Mouse (Mus musculus): ENCODE measurements around the gene Lrrc15. TPM values are rescaled to one million over a fixed set of nuclear protein-coding genes. Genes with fewer than 3 reads are reported as not detected.

The Lrrc15 gene
- polyA plus RNA-seq, 1 experiment from 2014 or later = 0.53 TPM

DNA sequence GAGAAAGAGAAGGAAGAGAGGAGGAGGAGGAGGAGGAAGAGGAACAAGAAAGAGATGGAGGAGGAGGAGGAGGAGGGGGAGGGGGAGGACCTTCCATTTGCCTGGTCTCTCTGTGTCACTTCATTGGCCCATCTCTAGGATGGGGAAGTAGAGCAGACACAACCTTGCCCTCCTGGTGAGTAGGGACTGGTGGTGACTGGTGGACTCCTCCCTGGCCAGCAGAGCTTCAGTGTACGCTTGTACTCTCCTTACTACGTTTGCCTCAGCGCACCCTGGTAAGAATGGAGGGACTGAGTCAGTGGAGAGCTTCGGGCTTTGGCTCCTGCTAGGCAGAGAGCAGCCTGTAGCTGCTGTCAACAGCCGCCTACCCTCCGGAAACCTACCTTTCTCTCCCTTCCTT is 19.6 kb upstream of the Lrrc15 start:
- Histone ChIP-seq H3K4me2 (replicated peaks) (no peak overlapping the region), H3K4me3 (no peak overlapping the region), H3K27ac (no peak overlapping the region), H3K9me3 (replicated peaks) (no peaks in the 10 kb centered on the region), H3K27me3 (peaks cover 44% of the 10 kb centered on the region), H3K36me3 (no peaks in the 10 kb centered on the region), H3K4me1 (no peaks in the 10 kb centered on the region), H3K9ac (no peak overlapping the region)
- 83% methylated on average over 6 of the region's 6 CpGs for WGBS
- ATAC-seq (ENCODE audit: low FRiP score) = no peak

DNA sequence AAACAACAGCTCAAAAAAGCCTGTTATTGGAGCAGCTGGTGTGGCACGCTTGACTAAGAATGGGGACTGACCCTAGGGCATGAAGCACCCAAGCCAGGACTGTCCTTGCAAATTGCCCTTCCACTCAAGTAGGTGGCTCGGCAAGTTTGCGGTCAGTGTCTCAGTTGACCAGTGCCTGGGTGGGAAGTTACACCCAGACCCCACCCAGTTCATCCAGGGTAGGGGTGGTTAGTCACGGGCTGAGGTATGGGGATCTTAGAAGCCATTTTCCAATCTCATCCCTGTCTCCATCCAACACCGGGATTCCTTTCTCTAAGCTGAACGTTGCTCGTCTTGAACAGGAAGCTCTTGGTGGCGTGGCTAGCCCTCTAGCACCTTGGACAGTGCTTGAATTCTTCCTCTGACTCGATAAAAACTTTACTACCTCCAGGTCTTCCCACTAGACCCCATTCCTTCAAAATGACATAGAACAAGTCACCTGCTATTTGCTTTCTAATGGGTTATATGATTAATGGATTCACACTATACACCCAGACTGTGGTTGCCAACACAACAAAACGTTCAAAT is 16.7 kb upstream of the Lrrc15 start:
- Histone ChIP-seq H3K4me2 (replicated peaks) (no peak overlapping the region), H3K9me3 (replicated peaks) (no peaks in the 10 kb centered on the region), H3K36me3 (no peaks in the 10 kb centered on the region), H3K27me3 (peaks cover 26% of the 10 kb centered on the region), H3K27ac (no peak overlapping the region), H3K4me3 (no peak overlapping the region), H3K4me1 (no peaks in the 10 kb centered on the region), H3K9ac (no peak overlapping the region)
- ATAC-seq (ENCODE audit: low FRiP score) = no peak
- WGBS = 78% methylated on average over 10 of the region's 10 CpGs

DNA sequence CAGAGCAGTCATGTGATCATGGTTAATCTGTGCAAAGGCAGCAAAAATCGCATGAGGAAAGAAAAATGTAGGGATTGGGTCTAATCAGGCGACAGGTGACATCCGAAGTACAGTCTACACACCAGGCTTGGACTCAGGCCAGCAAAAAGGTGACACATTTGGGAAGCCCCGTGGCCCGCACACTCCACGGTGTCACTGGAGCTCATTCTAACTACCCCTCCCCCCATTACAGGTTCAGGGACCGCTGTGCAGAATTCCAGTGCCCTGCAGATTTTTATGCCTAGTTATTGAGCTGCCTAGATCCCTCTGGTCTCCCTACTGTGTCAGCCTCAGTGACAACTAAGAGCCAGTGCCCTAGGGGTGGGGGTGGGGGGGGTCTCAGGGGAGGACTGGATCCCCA is 14.4 kb upstream of the Lrrc15 start:
- H3K36me3 ChIP-seq = no peaks in the 10 kb centered on the region
- H3K9ac ChIP-seq = no peak overlapping the region
- peaks cover 5% of the 10 kb centered on the region; the same call in 1 of the 2 replicates for H3K27me3 ChIP-seq
- WGBS = 88% methylated on average over 7 of the region's 7 CpGs
- no peak overlapping the region for H3K27ac ChIP-seq
- no peak overlapping the region for H3K4me3 ChIP-seq
- H3K4me2 ChIP-seq (replicated peaks) = no peak overlapping the region
- no peaks in the 10 kb centered on the region for H3K4me1 ChIP-seq
- H3K9me3 ChIP-seq (replicated peaks) = no peaks in the 10 kb centered on the region
- no peak for ATAC-seq (ENCODE audit: low FRiP score)

DNA sequence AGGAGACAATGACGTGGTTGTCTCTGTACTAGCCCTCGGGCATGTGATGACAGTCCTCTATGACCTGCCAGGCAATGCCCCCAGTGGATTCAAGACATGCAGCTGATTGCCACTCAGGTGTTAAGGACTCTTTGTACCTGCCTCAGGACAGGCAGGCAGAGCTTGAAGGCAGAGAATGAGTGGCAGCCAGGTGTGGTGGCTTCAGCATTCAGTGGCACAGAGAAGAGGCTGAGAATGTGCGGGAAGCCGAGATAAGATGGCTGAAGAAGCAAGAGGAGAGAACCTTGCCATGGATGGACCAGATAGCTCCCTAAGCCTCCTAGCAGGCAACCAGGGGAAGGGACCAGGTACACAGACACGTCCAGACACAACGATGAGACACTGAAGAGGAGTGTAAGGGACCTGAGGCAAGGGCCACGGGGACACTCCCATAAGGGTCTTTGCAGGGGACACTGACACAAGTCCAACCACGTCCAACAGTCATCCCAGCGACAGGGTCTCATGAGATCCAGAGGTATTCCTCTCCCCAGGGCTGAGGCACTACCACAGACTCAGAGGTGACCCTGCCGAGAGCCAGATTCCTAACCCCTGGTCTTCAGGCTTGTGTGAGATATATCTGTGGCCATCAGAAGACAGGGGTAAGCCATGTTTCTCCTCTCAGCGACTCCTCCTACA is 13.7 kb upstream of the Lrrc15 start:
- H3K27me3 ChIP-seq = peaks cover 5% of the 10 kb centered on the region; the same call in 1 of the 2 replicates
- H3K9ac ChIP-seq = no peak overlapping the region
- H3K36me3 ChIP-seq = no peaks in the 10 kb centered on the region
- ATAC-seq (ENCODE audit: low FRiP score) = no peak
- no peak overlapping the region for H3K4me2 ChIP-seq (replicated peaks)
- no peaks in the 10 kb centered on the region for H3K9me3 ChIP-seq (replicated peaks)
- WGBS = 90% methylated on average over 11 of the region's 11 CpGs
- no peak overlapping the region for H3K27ac ChIP-seq
- H3K4me1 ChIP-seq = no peaks in the 10 kb centered on the region
- H3K4me3 ChIP-seq = no peak overlapping the region

DNA sequence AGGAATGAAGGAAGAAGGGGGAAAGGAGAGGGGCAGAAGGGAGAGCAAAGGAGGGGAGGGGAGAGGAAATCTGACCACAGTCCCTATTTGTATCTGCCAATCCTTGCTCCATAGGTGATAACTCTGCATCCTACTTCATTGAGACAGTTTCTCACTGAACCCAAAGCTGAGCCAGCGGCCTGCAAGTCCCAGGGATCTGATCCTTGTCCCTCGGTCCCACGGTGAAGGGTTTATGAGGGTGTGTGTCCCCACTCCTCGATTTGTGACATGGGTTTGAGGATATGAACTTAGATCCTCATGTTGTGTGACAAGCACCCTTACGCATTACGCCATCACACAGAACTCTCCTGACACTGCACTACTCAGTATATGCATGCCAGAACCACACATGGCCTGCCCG is 12.1 kb upstream of the Lrrc15 start:
- no peak for ATAC-seq (ENCODE audit: low FRiP score)
- H3K9me3 ChIP-seq (replicated peaks) = no peaks in the 10 kb centered on the region
- 88% methylated on average over 7 of the region's 7 CpGs for WGBS

DNA sequence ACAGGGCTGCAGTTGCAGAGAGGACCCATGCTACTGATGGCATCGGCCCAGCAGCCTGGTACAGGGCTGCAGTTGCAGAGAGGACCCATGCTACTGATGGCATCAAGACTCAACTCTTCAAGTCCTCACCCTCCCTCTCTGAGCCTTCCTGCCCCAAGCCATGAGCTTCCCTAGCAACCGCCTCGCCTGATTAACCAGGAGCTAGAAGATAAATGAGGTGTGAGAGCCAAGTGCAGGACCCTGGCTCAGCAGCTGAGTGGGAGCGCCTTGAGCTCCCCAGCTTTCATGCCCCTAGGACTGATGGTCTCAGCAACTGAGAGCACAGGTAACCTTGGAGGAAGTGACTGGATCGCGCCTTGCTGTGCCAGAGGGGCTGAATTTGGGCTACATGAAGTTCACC is 7.4 kb upstream of the Lrrc15 start:
- H3K9me3 ChIP-seq (replicated peaks) = no peaks in the 10 kb centered on the region
- WGBS = 74% methylated on average over 6 of the region's 6 CpGs
- no peak overlapping the region for H3K4me2 ChIP-seq (replicated peaks)
- no peak overlapping the region for H3K27ac ChIP-seq
- H3K4me1 ChIP-seq = 0 out of 2 replicates have a peak, but pooled peaks cover 7% of the 10 kb centered on the region
- H3K27me3 ChIP-seq = peaks cover 15% of the 10 kb centered on the region; the same call in 1 of the 2 replicates
- H3K36me3 ChIP-seq = no peaks in the 10 kb centered on the region
- H3K4me3 ChIP-seq = no peak overlapping the region
- ATAC-seq (ENCODE audit: low FRiP score) = no peak
- H3K9ac ChIP-seq = no peak overlapping the region

More for the DNA sequence above, 12.1 kb upstream of the Lrrc15 start:
- Histone ChIP-seq H3K36me3 (no peaks in the 10 kb centered on the region), H3K4me3 (no peak overlapping the region), H3K4me2 (replicated peaks) (no peak overlapping the region), H3K9ac (no peak overlapping the region), H3K27me3 (no peaks in the 10 kb centered on the region), H3K4me1 (0 out of 2 replicates have a peak, but pooled peaks cover 5% of the 10 kb centered on the region), H3K27ac (no peak overlapping the region)

DNA sequence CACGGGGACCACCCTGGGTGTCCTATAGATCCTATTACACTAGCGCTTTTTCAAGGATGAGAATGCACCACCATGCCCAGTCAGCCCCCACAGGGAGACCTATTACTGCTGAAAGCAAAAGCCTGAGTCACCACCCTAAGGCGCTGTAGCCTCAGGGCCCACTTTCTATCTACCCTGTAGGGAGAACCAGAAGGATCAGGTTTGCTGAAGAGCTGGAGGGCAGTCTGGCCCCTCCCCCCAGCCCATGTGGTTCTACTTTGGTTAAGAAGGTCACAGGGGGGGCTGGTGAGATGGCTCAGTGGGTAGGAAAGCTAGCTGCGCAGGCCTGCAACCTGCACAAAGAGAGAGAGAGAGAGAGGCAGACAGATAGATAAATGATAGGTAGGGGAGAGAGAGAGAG is 2.6 kb upstream of the Lrrc15 start:
- Histone ChIP-seq H3K4me1 (peaks cover 22% of the 10 kb centered on the region), H3K4me3 (no peak overlapping the region), H3K27me3 (peaks cover 62% of the 10 kb centered on the region), H3K9ac (no peak overlapping the region), H3K36me3 (no peaks in the 10 kb centered on the region), H3K4me2 (replicated peaks) (no peak overlapping the region), H3K9me3 (replicated peaks) (no peaks in the 10 kb centered on the region), H3K27ac (no peak overlapping the region)
- 47% methylated on average over 4 of the region's 4 CpGs for whole genome bisulfite sequencing
- no peak for ATAC-seq (ENCODE audit: low FRiP score)

DNA sequence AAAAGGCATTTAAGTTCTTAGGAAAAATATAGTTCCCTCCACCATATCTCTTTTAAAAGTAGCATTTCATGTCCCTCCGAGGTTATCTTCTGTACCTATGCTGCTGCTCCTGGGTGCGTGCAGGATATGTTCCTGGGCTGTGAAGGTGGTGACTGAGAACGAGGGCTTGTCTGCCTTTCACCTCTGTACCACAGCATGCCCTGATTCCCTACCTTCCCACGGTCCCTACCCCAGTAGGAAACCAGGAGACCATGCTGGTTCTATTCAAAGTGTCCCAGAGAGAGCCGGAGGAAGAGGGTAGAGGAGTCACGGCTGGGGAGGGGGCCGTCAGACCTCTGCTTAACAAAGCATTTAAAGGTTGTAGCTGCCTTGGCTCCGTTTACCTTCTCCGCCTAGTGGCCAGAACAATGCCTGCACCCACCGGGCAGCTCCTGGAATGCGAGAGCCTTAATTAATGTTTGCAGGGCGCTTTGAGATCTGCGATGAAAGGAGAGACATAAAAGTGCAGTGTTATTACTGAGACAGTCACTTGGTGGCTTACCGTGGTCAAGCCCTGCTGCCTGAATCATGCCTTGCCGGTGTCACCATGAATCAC is 784 bp upstream of the Lrrc15 start:
- peak; percentile 57; the same call in 1 of the 2 replicates for ATAC-seq (ENCODE audit: low FRiP score)
- H3K27me3 ChIP-seq = peaks cover 66% of the 10 kb centered on the region
- WGBS = 2% methylated on average over 15 of the region's 15 CpGs
- H3K4me3 ChIP-seq = peak overlapping the region; percentile 20
- H3K9me3 ChIP-seq (replicated peaks) = no peaks in the 10 kb centered on the region
- H3K36me3 ChIP-seq = no peaks in the 10 kb centered on the region
- 0 out of 2 replicates have a peak overlapping the region, but pooled peaks have one; percentile 9 for H3K9ac ChIP-seq
- no peak overlapping the region for H3K27ac ChIP-seq
- H3K4me1 ChIP-seq = peaks cover 17% of the 10 kb centered on the region
- peak overlapping the region; percentile 52 for H3K4me2 ChIP-seq (replicated peaks)

DNA sequence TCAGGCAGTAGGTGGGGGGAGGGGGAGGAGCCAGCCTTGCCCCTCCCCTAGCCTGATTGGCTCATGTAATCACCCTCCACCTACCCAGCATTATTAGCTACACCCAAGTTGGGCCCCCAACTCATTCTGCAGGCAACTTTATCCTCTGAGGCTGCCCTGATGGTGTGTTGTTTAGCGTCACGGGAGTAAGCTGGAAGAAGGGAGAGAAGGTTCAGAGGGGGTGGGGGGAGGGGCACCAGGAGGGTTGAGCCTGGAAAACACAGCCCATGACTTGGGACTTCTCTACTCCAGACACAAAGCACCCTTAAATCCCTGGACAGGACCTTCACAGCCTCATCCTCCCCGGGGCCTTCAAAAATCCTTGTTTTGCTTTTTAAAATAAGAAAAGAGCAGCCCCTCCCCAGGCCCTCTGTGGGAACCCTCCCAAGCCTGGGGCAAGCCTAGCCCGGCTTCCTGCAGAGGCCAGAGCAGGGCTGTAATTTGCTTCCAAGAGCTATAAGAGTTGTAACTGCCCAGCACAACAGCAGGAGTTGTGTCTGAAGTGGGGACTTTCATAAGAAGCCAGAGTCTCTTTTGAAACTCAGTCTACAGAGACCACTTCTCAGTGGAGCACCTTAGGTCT is 2.3 kb downstream of the Lrrc15 start:
- Histone ChIP-seq H3K36me3 (no peaks in the 10 kb centered on the region), H3K4me2 (replicated peaks) (no peak overlapping the region), H3K27ac (no peak overlapping the region), H3K27me3 (peaks cover 51% of the 10 kb centered on the region), H3K4me1 (peaks cover 17% of the 10 kb centered on the region), H3K9me3 (replicated peaks) (no peaks in the 10 kb centered on the region), H3K4me3 (no peak overlapping the region), H3K9ac (no peak overlapping the region)
- 6% methylated on average over 4 of the region's 4 CpGs for WGBS
- no peak for ATAC-seq (ENCODE audit: low FRiP score)

DNA sequence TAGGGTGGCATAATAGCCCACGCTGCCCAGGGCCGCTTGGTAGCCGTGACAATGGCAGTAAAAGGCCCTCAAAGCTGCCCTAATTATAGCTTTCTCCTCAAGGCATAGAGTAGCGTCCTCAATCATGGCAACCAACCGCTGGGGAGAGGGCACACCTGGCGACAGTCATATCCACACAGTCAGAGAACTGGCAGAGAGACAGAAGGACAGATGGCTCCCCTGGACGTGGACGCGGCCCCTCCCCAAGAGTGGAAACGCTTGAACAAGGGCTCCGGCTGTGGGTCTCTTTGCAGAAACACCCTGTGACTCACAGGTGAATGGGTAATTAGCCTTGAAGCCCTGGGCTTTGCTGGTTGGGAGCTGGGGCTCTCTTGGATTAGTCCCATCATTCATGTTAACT is 4.7 kb downstream of the Lrrc15 start:
- WGBS = 87% methylated on average over 11 of the region's 11 CpGs
- no peaks in the 10 kb centered on the region for H3K9me3 ChIP-seq (replicated peaks)
- no peak for ATAC-seq (ENCODE audit: low FRiP score)
- H3K9ac ChIP-seq = no peak overlapping the region
- no peaks in the 10 kb centered on the region for H3K36me3 ChIP-seq
- H3K4me1 ChIP-seq = peaks cover 10% of the 10 kb centered on the region
- peaks cover 30% of the 10 kb centered on the region for H3K27me3 ChIP-seq
- H3K4me3 ChIP-seq = no peak overlapping the region
- H3K27ac ChIP-seq = no peak overlapping the region
- no peak overlapping the region for H3K4me2 ChIP-seq (replicated peaks)

DNA sequence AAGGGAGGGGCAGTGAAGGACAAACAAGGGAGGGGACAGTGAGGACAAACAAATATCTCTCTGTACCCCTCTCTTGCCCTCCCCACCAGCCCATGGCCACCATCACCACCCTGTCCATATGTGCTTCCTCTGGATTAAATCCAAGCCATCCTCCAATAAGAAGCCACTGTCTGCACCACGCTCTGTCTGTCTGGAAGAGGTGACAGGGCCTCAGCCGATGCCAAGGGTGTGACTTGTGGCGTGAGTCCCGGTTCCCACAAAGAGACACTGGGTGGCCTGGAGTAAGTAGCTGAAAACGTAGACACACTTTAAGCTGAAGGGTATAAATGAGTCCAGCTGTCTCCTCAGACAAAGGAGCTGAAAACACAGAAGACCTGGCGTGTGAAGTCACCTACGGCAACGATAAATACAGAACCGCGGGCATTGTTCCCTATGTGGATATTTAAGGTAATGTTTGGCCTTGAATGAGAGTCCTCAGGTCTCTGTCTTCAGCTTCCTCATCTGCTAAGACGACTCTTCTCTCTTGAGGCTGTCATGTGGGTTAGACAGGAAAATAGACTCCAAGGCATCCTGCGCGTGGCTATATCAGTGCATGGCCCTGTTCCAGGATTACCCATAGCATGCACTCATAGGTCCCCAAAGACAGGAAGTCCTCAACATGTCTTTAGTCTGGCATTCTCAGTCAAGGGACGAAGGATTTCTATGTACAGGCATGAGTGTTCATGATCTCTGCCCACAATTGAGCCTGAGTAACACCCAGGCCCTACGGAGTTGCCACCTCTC is 7.3 kb downstream of the Lrrc15 start:
- no peak overlapping the region for H3K27ac ChIP-seq
- no peaks in the 10 kb centered on the region for H3K36me3 ChIP-seq
- H3K4me1 ChIP-seq = peaks cover 4% of the 10 kb centered on the region; the same call in 1 of the 2 replicates
- no peaks in the 10 kb centered on the region for H3K9me3 ChIP-seq (replicated peaks)
- no peak overlapping the region for H3K9ac ChIP-seq
- peaks cover 4% of the 10 kb centered on the region for H3K27me3 ChIP-seq
- no peak overlapping the region for H3K4me3 ChIP-seq
- H3K4me2 ChIP-seq (replicated peaks) = no peak overlapping the region
- WGBS = 80% methylated on average over 15 of the region's 15 CpGs
- ATAC-seq (ENCODE audit: low FRiP score) = no peak

DNA sequence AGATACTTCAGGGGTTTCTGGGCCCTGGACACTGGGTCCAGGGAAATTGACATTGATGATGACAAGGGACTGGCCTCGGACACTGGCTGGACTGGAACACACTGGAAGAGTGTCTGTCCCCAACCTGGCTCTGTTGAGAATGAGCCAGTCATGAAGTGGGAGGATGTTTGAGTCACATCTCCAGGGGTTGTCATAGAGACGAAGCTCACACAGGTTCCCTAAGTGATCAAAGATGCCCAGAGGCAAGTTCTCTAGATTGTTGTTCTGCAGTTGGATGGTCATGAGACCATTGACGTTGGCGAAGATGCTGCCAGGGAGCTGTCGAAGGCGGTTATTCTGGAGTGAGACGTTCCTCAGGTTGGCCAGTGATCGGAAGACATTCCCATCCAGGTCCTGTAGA is 10.0 kb downstream of the Lrrc15 start:
- H3K27me3 ChIP-seq = peaks cover 6% of the 10 kb centered on the region; the same call in 1 of the 2 replicates
- no peaks in the 10 kb centered on the region for H3K36me3 ChIP-seq
- H3K4me1 ChIP-seq = peaks cover 4% of the 10 kb centered on the region; the same call in 1 of the 2 replicates
- H3K4me2 ChIP-seq (replicated peaks) = no peak overlapping the region
- 95% methylated on average over 8 of the region's 8 CpGs for WGBS
- no peak overlapping the region for H3K27ac ChIP-seq
- H3K4me3 ChIP-seq = no peak overlapping the region
- H3K9me3 ChIP-seq (replicated peaks) = no peaks in the 10 kb centered on the region
- no peak overlapping the region for H3K9ac ChIP-seq
- no peak for ATAC-seq (ENCODE audit: low FRiP score)
